Mouse (Mus musculus): Measurements from ENCODE around the gene Cpsf6. TPM values are rescaled to one million over a fixed set of nuclear protein-coding genes. Genes with fewer than 3 reads are reported as not detected.

Gene Cpsf6
- polyA plus RNA-seq (2016; fragmentation: Nextera tagmentation; extraction: Ambion mirVana), result 210 and 213 TPM in 2 replicates

DNA sequence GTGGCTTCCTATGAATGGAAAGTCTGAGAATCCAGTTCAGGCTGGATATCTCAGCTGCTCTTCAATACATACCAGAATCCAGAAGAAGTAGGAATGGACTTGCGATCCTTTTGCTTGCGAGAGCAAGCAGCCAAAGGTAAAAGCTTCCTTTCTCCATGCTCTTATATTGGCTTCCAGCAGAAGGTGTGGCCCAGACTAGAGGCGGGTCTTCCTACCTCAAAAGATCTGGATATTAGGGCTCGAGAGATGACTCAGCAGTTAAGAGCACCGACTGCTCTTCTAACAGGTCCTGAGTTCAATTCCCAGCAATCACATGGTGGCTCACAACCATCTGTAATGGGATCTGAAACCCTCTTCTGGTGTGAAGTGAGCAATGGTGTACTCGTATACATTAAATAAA is at the start of gene Cpsf6:
TSS of gene Cpsf6 (minus strand) at position 108 of the 400 bp plus-strand sequence.
- H3K9me3 ChIP-seq, result no peaks in the 10 kb centered on the region
- 85% methylated on average over 6 of the region's 6 CpGs for WGBS
- no peaks in the 10 kb centered on the region for H3K36me3 ChIP-seq
- H3K27me3 ChIP-seq, result no peaks in the 10 kb centered on the region
- peaks cover 2% of the 10 kb centered on the region; the same call in 1 of the 2 replicates for H3K4me1 ChIP-seq
- no peak within 1 kb of the TSS for H3K9ac ChIP-seq
- ATAC-seq (ENCODE audit: insufficient number of reproducible peaks, insufficient read depth, low FRiP score, low TSS enrichment), result no peak
- no peak within 1 kb of the TSS for H3K4me3 ChIP-seq
- H3K27ac ChIP-seq, result no peak within 1 kb of the TSS
- no peak within 1 kb of the TSS for H3K4me2 ChIP-seq (replicated peaks)

GRCm38 (mm10) chr10:117426615-117426969 is 46.8 kb upstream of the Cpsf6 start:
- H3K4me2 ChIP-seq (replicated peaks), result no peak overlapping the region
- H3K27me3 ChIP-seq, result no peaks in the 10 kb centered on the region
- H3K36me3 ChIP-seq, result no peaks in the 10 kb centered on the region
- no peaks in the 10 kb centered on the region for H3K4me1 ChIP-seq
- H3K4me3 ChIP-seq, result no peak overlapping the region
- H3K9ac ChIP-seq, result no peak overlapping the region
- H3K27ac ChIP-seq, result no peak overlapping the region
- WGBS, result 70% methylated on average over 1 of the region's 1 CpGs
- no peak for ATAC-seq (ENCODE audit: insufficient number of reproducible peaks, insufficient read depth, low FRiP score, low TSS enrichment)
- no peaks in the 10 kb centered on the region for H3K9me3 ChIP-seq

DNA sequence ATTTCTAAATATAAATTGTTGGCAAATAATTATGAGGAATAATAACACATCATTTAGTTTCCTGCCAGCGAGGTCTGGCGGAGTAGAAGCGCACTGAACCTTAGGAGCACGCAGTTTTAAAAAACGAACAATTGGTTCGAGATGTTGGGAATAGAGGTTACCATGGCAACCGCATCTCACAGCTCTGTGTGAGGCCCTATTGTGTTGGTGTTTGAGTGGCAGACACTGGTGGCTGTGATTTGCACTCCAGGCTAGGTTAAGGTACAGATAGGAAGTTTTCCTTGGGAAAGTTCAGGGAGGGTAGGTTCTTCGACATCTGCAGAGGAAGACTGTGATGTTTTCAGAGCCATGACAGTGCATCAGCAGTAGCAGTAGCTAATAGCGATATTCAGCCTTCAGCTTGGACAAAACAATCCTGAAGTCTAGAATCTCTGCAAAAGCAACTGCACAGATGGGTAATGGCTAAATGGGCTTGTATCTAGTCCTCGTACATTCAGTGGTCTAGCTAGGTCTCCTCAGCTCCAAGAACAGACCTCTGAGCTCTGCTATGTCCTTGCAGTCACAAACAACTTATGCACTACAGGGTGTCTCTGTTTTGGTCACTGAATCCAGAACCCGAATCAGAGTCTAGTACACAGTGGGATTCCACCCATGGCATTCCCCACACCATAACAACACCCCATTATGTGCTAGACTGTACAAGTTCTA is 46.2 kb upstream of the Cpsf6 start:
- 52% methylated on average over 11 of the region's 11 CpGs for WGBS
- H3K4me1 ChIP-seq, result no peaks in the 10 kb centered on the region
- no peak overlapping the region for H3K9ac ChIP-seq
- H3K4me2 ChIP-seq (replicated peaks), result no peak overlapping the region
- H3K9me3 ChIP-seq, result no peaks in the 10 kb centered on the region
- no peaks in the 10 kb centered on the region for H3K36me3 ChIP-seq
- no peaks in the 10 kb centered on the region for H3K27me3 ChIP-seq
- H3K27ac ChIP-seq, result no peak overlapping the region
- ATAC-seq (ENCODE audit: insufficient number of reproducible peaks, insufficient read depth, low FRiP score, low TSS enrichment), result no peak
- no peak overlapping the region for H3K4me3 ChIP-seq

DNA sequence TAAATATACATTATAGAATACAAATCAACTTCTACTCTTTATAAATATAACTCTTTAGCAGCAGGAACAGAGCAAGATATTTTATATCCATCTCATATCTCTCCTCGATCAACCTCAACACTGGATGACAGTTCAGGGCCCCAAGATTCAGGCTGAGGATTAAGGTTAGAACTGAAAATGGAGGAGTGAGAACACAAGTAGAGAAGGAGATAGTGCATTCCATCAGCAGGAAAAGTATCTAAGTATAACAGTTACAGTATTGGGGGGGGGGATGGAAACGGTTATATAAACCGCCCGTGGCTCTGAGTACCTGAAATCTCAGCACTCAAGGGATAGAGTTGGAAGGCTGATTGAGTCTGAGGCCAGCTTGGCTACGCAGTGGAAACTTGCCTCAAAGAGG is 45.2 kb upstream of the Cpsf6 start:
- Histone ChIP-seq H3K27ac (no peak overlapping the region), H3K4me3 (no peak overlapping the region), H3K9me3 (no peaks in the 10 kb centered on the region), H3K4me1 (no peaks in the 10 kb centered on the region), H3K27me3 (no peaks in the 10 kb centered on the region), H3K36me3 (no peaks in the 10 kb centered on the region), H3K9ac (no peak overlapping the region), H3K4me2 (replicated peaks) (no peak overlapping the region)
- no peak for ATAC-seq (ENCODE audit: insufficient number of reproducible peaks, insufficient read depth, low FRiP score, low TSS enrichment)
- WGBS, result 96% methylated on average over 5 of the region's 5 CpGs

GRCm38 (mm10) chr10:117424146-117424905 is 44.5 kb upstream of the Cpsf6 start:
- ATAC-seq (ENCODE audit: insufficient number of reproducible peaks, insufficient read depth, low FRiP score, low TSS enrichment), result no peak
- Histone ChIP-seq H3K4me2 (replicated peaks) (no peak overlapping the region), H3K4me3 (no peak overlapping the region), H3K27ac (no peak overlapping the region), H3K36me3 (no peaks in the 10 kb centered on the region), H3K9ac (no peak overlapping the region), H3K9me3 (no peaks in the 10 kb centered on the region), H3K4me1 (no peaks in the 10 kb centered on the region), H3K27me3 (no peaks in the 10 kb centered on the region)
- 74% methylated on average over 3 of the region's 3 CpGs for WGBS

DNA sequence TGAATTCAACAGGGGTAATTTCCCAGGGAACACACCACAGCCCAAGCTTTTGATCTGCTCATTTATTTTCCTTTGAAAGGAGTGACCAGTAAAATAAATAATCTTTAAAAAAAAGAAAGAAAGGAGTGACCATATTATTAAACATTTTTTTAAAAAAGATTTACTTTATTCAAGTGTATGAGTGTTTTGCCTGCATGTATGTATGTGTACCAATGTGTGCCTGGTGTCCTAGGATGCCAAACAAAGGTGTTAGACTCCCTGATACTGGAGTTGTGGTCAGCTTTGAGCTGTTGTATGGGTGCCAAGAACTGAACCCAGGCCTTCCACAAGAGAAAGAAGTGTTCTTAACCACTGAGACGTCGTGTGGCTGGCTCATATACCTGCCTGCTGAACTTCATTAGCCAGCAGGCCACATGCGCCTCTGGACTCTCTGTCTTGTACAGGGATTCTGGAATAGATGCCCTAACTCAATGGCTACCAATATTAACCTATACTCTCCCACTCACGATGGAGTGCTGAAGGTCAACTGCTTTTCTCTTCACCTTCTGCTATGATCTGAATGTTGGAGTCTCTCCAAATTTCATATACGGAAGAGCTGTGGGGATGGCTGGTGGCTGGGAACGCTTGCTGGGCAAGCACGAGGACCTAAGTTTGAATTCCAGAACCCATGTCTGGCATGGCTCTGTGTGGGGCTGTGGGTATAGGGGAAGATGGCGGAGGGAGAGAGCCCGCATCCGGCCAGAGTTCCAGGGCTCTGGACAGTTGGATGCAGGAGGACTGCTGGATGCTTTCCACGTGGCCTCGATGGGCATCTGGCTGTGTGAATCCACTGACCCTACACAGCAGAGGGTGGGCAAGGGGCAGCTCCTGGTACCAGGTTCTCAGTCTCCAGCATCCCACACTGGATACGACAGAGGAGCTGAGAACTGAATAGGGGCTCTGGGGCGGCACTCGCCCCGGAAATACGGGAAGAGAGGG is 43.5 kb upstream of the Cpsf6 start:
- Histone ChIP-seq H3K4me1 (no peaks in the 10 kb centered on the region), H3K9me3 (no peaks in the 10 kb centered on the region), H3K9ac (no peak overlapping the region), H3K27ac (no peak overlapping the region), H3K36me3 (no peaks in the 10 kb centered on the region), H3K27me3 (no peaks in the 10 kb centered on the region), H3K4me3 (no peak overlapping the region), H3K4me2 (replicated peaks) (no peak overlapping the region)
- WGBS, result 87% methylated on average over 17 of the region's 17 CpGs
- no peak; the same call in 1 of the 2 replicates for ATAC-seq (ENCODE audit: insufficient number of reproducible peaks, insufficient read depth, low FRiP score, low TSS enrichment)

- Histone ChIP-seq H3K27me3 (no peaks in the 10 kb centered on the region), H3K9ac (no peak overlapping the region), H3K27ac (no peak overlapping the region), H3K9me3 (no peaks in the 10 kb centered on the region), H3K36me3 (no peaks in the 10 kb centered on the region), H3K4me2 (replicated peaks) (no peak overlapping the region), H3K4me3 (no peak overlapping the region), H3K4me1 (0 out of 2 replicates have a peak, but pooled peaks cover 3% of the 10 kb centered on the region)
- 78% methylated on average over 6 of the region's 6 CpGs for WGBS
- no peak for ATAC-seq (ENCODE audit: insufficient number of reproducible peaks, insufficient read depth, low FRiP score, low TSS enrichment)
Observed at GRCm38 (mm10) chr10:117422174-117422808, 42.5 kb upstream of the Cpsf6 start.

- no peak overlapping the region for H3K4me2 ChIP-seq (replicated peaks)
- H3K27ac ChIP-seq, result no peak overlapping the region
- no peak for ATAC-seq (ENCODE audit: insufficient number of reproducible peaks, insufficient read depth, low FRiP score, low TSS enrichment)
- 83% methylated on average over 7 of the region's 7 CpGs for WGBS
- no peaks in the 10 kb centered on the region for H3K9me3 ChIP-seq
- no peaks in the 10 kb centered on the region for H3K36me3 ChIP-seq
- H3K4me1 ChIP-seq, result 0 out of 2 replicates have a peak, but pooled peaks cover 5% of the 10 kb centered on the region
- no peaks in the 10 kb centered on the region for H3K27me3 ChIP-seq
- H3K9ac ChIP-seq, result no peak overlapping the region
- no peak overlapping the region for H3K4me3 ChIP-seq
Observed at GRCm38 (mm10) chr10:117421283-117422107, 41.7 kb upstream of the Cpsf6 start.

DNA sequence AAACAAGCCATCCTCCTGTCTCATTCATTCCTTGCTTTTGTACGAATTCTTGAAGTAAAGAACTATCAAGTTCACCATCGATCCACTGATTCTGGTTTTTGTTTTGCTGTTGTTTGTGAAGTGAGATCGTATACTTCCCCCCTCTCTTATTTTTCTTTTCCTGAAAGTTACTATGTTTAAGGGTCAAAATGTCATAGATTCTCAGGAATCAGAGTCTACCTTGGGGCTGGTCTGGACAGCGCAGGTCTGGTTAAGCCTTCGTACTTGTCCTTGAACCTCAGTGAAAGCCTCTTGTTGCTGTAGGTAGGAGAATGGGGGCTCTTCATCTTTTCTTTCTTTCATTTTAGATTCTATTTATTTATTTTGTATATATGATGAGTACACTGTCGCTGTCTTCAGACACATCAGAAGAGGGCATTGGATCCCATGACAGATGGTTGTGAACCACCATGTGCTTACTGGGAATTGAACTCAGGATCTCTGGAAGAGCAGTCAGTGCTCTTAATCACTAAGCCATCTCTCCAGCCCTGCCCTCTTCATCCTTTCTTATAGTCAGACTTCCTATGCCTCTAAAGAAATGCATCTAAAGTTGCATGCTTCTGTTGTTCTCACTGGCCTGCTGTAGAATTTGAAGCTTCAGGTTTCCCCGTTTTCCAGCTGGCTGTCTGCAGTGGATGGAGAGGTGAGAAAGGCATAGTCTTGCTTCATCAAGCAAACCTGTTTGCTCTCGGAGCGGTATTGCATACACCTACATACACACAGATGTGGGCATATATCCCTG is 40.9 kb upstream of the Cpsf6 start:
- no peak overlapping the region for H3K4me3 ChIP-seq
- H3K27ac ChIP-seq, result no peak overlapping the region
- no peaks in the 10 kb centered on the region for H3K9me3 ChIP-seq
- H3K4me2 ChIP-seq (replicated peaks), result no peak overlapping the region
- H3K36me3 ChIP-seq, result no peaks in the 10 kb centered on the region
- H3K27me3 ChIP-seq, result no peaks in the 10 kb centered on the region
- 76% methylated on average over 9 of the region's 9 CpGs for WGBS
- H3K9ac ChIP-seq, result no peak overlapping the region
- ATAC-seq (ENCODE audit: insufficient number of reproducible peaks, insufficient read depth, low FRiP score, low TSS enrichment), result no peak
- 0 out of 2 replicates have a peak, but pooled peaks cover 5% of the 10 kb centered on the region for H3K4me1 ChIP-seq
